In the genomic region with DNA sequence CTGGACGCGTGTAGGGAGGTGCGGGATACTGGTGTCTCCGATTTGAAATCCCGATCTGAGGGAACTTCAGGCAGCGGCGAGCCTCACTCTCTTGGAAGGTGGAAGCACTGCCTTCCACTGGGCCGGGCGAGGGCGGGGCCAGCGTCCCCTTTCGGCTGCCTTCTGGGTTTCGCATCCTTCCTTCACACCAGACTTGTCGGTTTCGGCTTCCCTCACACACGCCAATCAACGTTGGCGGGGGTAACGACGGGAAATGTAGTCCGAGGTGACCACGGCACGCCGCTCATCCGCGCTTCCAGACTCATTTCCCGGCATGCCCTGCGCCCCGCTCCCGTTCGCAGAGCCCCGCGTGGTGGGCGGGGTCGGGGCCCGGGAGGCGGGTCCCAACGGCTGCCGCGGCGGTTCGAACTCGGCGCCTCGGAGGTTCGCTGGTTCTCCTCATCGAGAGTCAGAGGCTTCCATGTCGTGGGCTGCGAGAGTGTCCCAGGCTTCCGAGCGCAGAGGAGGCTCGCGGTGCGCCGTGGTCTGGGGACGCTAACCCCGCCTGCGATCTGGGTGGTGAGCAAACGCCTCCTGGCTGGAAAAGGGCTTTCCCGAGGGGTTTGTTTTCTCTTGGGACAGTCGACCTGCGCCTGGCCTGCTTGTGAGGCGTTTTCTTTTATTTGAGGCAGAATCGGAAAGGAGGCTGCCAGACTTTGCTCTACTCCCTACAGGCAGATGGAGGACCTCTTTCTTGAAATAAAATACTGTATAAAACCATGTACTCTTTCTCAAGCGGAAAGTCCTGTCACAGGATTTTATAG, we compare ENCODE assay signal across 8 mouse cellular contexts. TPM values are rescaled to one million over a fixed set of nuclear protein-coding genes. Genes with fewer than 3 reads are reported as not detected.
DNase-seq lines count a peak whose midpoint lies in the region; ATAC-seq and TF ChIP-seq lines count a peak whose summit lies in the region.

Gene Tmed5, minus strand, starts transcription at position 180 of the 803 bp plus-strand sequence.
Gene Ccdc18, plus strand, starts transcription at position 435 of the 803 bp plus-strand sequence.

- peak within 1 kb of the TSS; percentile 83 for H3K9ac ChIP-seq in hindbrain, embryonic 13.5 days

- in situ Hi-C loops in Patski (cut with MboI; ENCODE audit: low pct_unique_long_range_greater_than_20kb): no loop called here

- H3K36me3 ChIP-seq in hindbrain, embryonic 13.5 days: peaks cover 13% of the 10 kb centered on the region

- H3K27me3 ChIP-seq in Patski: no peaks in the 10 kb centered on the region
- H3K27me3 ChIP-seq in hindbrain, embryonic 13.5 days: no peaks in the 10 kb centered on the region

- WGBS in hindbrain, embryonic 13.5 days: under 1% methylated on average over 65 of the region's 65 CpGs

- POLR2A ChIA-PET in Patski (lab: Charles Lee): no interaction called here

- peak; percentile 96 for DNase-seq in Patski (ENCODE audit: low read depth, low spot score)
- peak; percentile 98 to 99 for DNase-seq in cerebellum, postnatal 14 days
- DNase-seq in frontal cortex, postnatal 14 days (ENCODE audit: low spot score in 2 of 2): peak; percentile 94
- peak; percentile 86 to 91 for DNase-seq in layer of hippocampus, postnatal 25 days (ENCODE audit: extremely low spot score in 1 of 2, low spot score in 1 of 2)
- peak; percentile 98 for DNase-seq in lung, postnatal 25 days (ENCODE audit: low spot score)
- peak; percentile 99 for DNase-seq in retina, embryonic 14.5 days (ENCODE audit: low spot score)
- DNase-seq in thymus, postnatal 4 days: peak; percentile 99

- peaks cover 21% of the 10 kb centered on the region for H3K4me1 ChIP-seq in hindbrain, embryonic 13.5 days (replicated peaks)

- H3K27ac ChIP-seq in hindbrain, embryonic 13.5 days: peak within 1 kb of the TSS; percentile 87

- H3K4me3 ChIP-seq in hindbrain, embryonic 13.5 days: peak within 1 kb of the TSS; percentile 87

- no peak for TF ChIP-seq CTCF in Patski (IDR thresholded peaks at IDR 0.05)

- CTCF ChIA-PET in Patski (lab: Charles Lee): no interaction called here

- peak; percentile 99 for ATAC-seq in Patski
- peak; percentile 99 for ATAC-seq in hindbrain, embryonic 13.5 days (ENCODE audit: low FRiP score)

- no peaks in the 10 kb centered on the region for H3K9me3 ChIP-seq in hindbrain, embryonic 13.5 days

- H3K4me2 ChIP-seq in hindbrain, embryonic 13.5 days: peak within 1 kb of the TSS; percentile 73

RNA-seq across cellular contexts. Expression of gene Tmed5, which starts in this region (rescaled TPM):
- 42.5 TPM for polyA plus RNA-seq in Patski (2021)
- polyA plus RNA-seq in hindbrain, embryonic 13.5 days (2015; fragmentation: Nextera tagmentation; extraction: Ambion mirVana): 24.7 and 26.7 TPM in 2 replicates
- 10 to 100 TPM; 23.0 to 26.0 TPM for total RNA-seq in layer of hippocampus, postnatal 25 days (2021)

RNA-seq across cellular contexts. Expression of gene Ccdc18, which starts in this region (rescaled TPM):
- polyA plus RNA-seq in Patski (2021): 3.6 TPM
- polyA plus RNA-seq in hindbrain, embryonic 13.5 days (2015; fragmentation: Nextera tagmentation; extraction: Ambion mirVana): 3.2 and 3.3 TPM in 2 replicates
- total RNA-seq in layer of hippocampus, postnatal 25 days (2021): under 1 TPM; 0.96 to 0.99 TPM

Comparison
In these comparisons a context has a peak if more than half of its experiments do, and no peak if none do; other contexts are left out.
1. Peak in every context shown above with its lines: DNase-seq, ATAC-seq, H3K4me3 ChIP-seq and H3K27ac ChIP-seq.